Mouse (Mus musculus): ENCODE measurements around the gene 6430531B16Rik. TPM values are rescaled to one million over a fixed set of nuclear protein-coding genes. Genes with fewer than 3 reads are reported as not detected.

6430531B16Rik gene
- 0.31 and 0.32 TPM in 2 replicates for polyA plus RNA-seq (2012; rRNA removed; ENCODE audit: low replicate concordance)

GRCm38 (mm10) chr7:139978278-139978892 is at the start of gene 6430531B16Rik:
TSS of gene 6430531B16Rik (minus strand) at chr7:139978755.

GRCm38 (mm10) chr7:139992406-139992805 is 13.9 kb upstream of the 6430531B16Rik start, which contains the start of gene Adam8:
TSS of gene Adam8 (minus strand) at chr7:139992562.

GRCm38 (mm10) chr7:139943674-139944281 is 34.8 kb downstream of the 6430531B16Rik start, which contains the start of gene Utf1:
TSS of gene Utf1 (plus strand) at chr7:139943789.

Other genes starting within 250 kb of the 6430531B16Rik start
- gene Adgra1, start 144.6 kb downstream of the 6430531B16Rik start, polyA plus RNA-seq (2012; rRNA removed; ENCODE audit: low replicate concordance): 0.04 and 0.06 TPM in 2 replicates
- 0.03 TPM in 1 of 2 replicates, not detected in the other for gene Kndc1, start 84.1 kb downstream of the 6430531B16Rik start, polyA plus RNA-seq (2012; rRNA removed; ENCODE audit: low replicate concordance)
- 0.37 and 0.98 TPM in 2 replicates for gene Utf1, start 35.0 kb downstream of the 6430531B16Rik start, polyA plus RNA-seq (2012; rRNA removed; ENCODE audit: low replicate concordance)
- gene Adam8, start 13.8 kb upstream of the 6430531B16Rik start, polyA plus RNA-seq (2012; rRNA removed; ENCODE audit: low replicate concordance): 18.5 and 20.3 TPM in 2 replicates
- gene Zfp511, start 57.6 kb upstream of the 6430531B16Rik start, polyA plus RNA-seq (2012; rRNA removed; ENCODE audit: low replicate concordance): 51.1 and 130 TPM in 2 replicates
- gene Tubgcp2, start 57.9 kb upstream of the 6430531B16Rik start, polyA plus RNA-seq (2012; rRNA removed; ENCODE audit: low replicate concordance): 18.2 and 27.9 TPM in 2 replicates
- 0.04 and 0.19 TPM in 2 replicates for gene Msx3, start 70.3 kb upstream of the 6430531B16Rik start, polyA plus RNA-seq (2012; rRNA removed; ENCODE audit: low replicate concordance)
- gene Caly, start 103.8 kb upstream of the 6430531B16Rik start, polyA plus RNA-seq (2012; rRNA removed; ENCODE audit: low replicate concordance): 0.11 TPM in 1 of 2 replicates, not detected in the other
- gene Prap1, start 114.6 kb upstream of the 6430531B16Rik start, polyA plus RNA-seq (2012; rRNA removed; ENCODE audit: low replicate concordance): not detected in 2 replicates
- 47.4 and 59.5 TPM in 2 replicates for gene Fuom, start 123.7 kb upstream of the 6430531B16Rik start, polyA plus RNA-seq (2012; rRNA removed; ENCODE audit: low replicate concordance)
- 20.9 and 25.0 TPM in 2 replicates for gene Paox, start 137.0 kb upstream of the 6430531B16Rik start, polyA plus RNA-seq (2012; rRNA removed; ENCODE audit: low replicate concordance)
- 146 and 200 TPM in 2 replicates for gene Echs1, start 137.7 kb upstream of the 6430531B16Rik start, polyA plus RNA-seq (2012; rRNA removed; ENCODE audit: low replicate concordance)
- 31.2 and 62.7 TPM in 2 replicates for gene Mtg1, start 158.8 kb upstream of the 6430531B16Rik start, polyA plus RNA-seq (2012; rRNA removed; ENCODE audit: low replicate concordance)
- 0.70 and 0.87 TPM in 2 replicates for gene Sprn, start 176.1 kb upstream of the 6430531B16Rik start, polyA plus RNA-seq (2012; rRNA removed; ENCODE audit: low replicate concordance)
- gene Olfr522, start 186.0 kb upstream of the 6430531B16Rik start, polyA plus RNA-seq (2012; rRNA removed; ENCODE audit: low replicate concordance): not detected in 2 replicates
- gene Olfr523, start 194.5 kb upstream of the 6430531B16Rik start, polyA plus RNA-seq (2012; rRNA removed; ENCODE audit: low replicate concordance): 0.40 and 0.73 TPM in 2 replicates
- 0.13 TPM in 1 of 2 replicates, not detected in the other for gene Olfr524, start 227.2 kb upstream of the 6430531B16Rik start, polyA plus RNA-seq (2012; rRNA removed; ENCODE audit: low replicate concordance)
- gene Cd163l1, start 239.5 kb upstream of the 6430531B16Rik start, polyA plus RNA-seq (2012; rRNA removed; ENCODE audit: low replicate concordance): 1.7 and 3.0 TPM in 2 replicates